Mouse (Mus musculus) midbrain, embryonic 10.5 days (tissue): ENCODE measurements around the gene Pcca. TPM values are rescaled to one million over a fixed set of nuclear protein-coding genes. Genes with fewer than 3 reads are reported as not detected.

ENCODE experiments used
- DNase-seq: peaks from one replicate; pipeline ENCODE4 v3.0.0-alpha.2; 2017; ENCODE audit warnings: low spot score
- H3K27ac ChIP-seq: fragments of 300-500 bp; sonication (generic); replicated peaks from 2 replicates; pipeline ENCODE4 v1.5.1; 2016; ENCODE audit warnings: mild to moderate bottlenecking
- H3K27me3 ChIP-seq: fragments of 300-500 bp; sonication (generic); 2 replicates; pipeline ENCODE4 v1.6.1; 2016; ENCODE audit warnings: low read depth, mild to moderate bottlenecking; ENCODE audit not compliant: poor library complexity, severe bottlenecking
- H3K36me3 ChIP-seq: fragments of 300-500 bp; sonication (generic); 2 replicates; pipeline ENCODE4 v1.6.1; 2016; ENCODE audit warnings: mild to moderate bottlenecking, moderate library complexity
- H3K4me1 ChIP-seq: fragments of 300-500 bp; sonication (generic); 2 replicates; pipeline ENCODE4 v1.6.1; 2016
- H3K4me3 ChIP-seq: fragments of 300-500 bp; sonication (generic); 2 replicates; pipeline ENCODE4 v1.5.1; 2016; ENCODE audit warnings: mild to moderate bottlenecking, moderate library complexity
- H3K9me3 ChIP-seq: fragments of 300-500 bp; sonication (generic); replicated peaks from 2 replicates; pipeline ENCODE4 v1.6.1; 2016; ENCODE audit warnings: mild to moderate bottlenecking
- WGBS: fragments of 180-500 bp; shearing (Covaris S2); methylation state at CpG from one replicate; pipeline ENCODE4 v1.1.7; 2016; 5-methylcytosine and 5-hydroxymethylcytosine counted together
- polyA plus RNA-seq: library from polyadenylated mRNA; unstranded; fragments of >200 nt; fragmentation: Nextera tagmentation; extraction: Ambion mirVana; gene quantifications from 2 replicates; pipeline ENCODE4 v1.2.1, GENCODE M21; 2016

Gene Pcca
- polyA plus RNA-seq, 1 experiment from 2014 or later = 30.5 TPM

DNA sequence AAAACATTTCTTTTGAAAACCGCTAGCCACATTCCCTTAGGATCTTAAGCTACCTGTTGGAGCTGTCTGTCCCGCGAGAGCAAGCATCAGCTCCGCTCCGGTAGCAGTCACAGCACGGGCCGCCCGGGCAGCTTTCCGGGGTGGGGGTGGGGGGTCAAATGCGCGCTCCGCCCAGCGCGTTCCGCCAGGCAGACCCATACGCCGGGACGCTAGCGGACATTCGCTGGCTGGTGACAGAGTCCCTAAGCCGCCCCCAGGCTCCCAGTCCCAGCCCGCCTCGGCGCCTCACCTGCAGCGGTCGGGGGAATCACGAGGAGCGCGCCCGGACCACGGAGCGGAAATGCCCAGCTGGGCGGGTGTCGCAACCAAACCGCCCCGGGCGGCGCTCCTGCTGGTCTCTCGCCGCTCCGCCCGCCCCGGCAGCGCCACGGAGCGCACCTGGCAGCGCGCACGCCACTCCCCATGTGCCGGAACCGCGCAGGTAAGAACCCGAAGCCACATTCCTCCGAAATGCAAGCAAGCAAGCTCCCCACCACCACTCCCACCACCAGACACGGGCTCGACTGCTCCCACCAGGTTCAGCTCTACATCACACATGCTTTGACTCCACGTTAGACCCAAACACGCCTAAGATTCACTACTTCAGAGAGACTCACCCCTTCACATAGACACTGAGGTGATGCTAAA is 378.8 kb downstream of the Pcca start:
- no peaks in the 10 kb centered on the region; the same call in 1 of the 2 replicates for H3K9me3 ChIP-seq
- peaks cover 38% of the 10 kb centered on the region for H3K27me3 ChIP-seq
- H3K27ac ChIP-seq = peak overlapping the region; percentile 78
- peaks cover 8% of the 10 kb centered on the region for H3K4me1 ChIP-seq
- peak overlapping the region; percentile 80 for H3K4me3 ChIP-seq
- H3K36me3 ChIP-seq = 0 out of 2 replicates have a peak, but pooled peaks cover 3% of the 10 kb centered on the region
- under 1% methylated on average over 58 of the region's 58 CpGs for WGBS
- DNase-seq = peak; percentile 58

DNA sequence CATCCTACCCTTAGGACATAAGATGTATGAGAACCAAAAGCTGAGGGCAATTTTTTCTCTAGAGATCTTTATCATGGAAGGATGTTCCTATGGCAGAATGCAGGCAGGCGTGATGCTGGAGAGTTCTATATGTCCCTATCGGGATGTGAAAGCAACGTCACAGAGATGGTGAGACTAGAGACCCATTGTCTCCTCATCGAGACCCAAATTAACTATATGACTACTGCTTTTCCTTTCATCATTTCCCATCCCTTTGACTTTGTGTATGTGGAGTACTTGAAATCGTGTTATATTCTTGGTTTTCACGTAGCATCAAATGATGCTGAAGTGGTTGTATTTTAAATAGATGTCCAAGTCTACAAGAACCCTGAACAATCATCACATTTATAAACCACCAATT is 379.5 kb downstream of the Pcca start, which contains the start of gene Ggact:
TSS of gene Ggact (minus strand) at position 101 of the 400 bp plus-strand sequence.
- DNase-seq = no peak
- H3K27me3 ChIP-seq = peaks cover 38% of the 10 kb centered on the region
- no peaks in the 10 kb centered on the region; the same call in 1 of the 2 replicates for H3K9me3 ChIP-seq
- H3K4me3 ChIP-seq = peak within 1 kb of the TSS; percentile 80
- H3K4me1 ChIP-seq = peaks cover 8% of the 10 kb centered on the region
- WGBS = 71% methylated on average over 6 of the region's 6 CpGs
- H3K36me3 ChIP-seq = 0 out of 2 replicates have a peak, but pooled peaks cover 1% of the 10 kb centered on the region
- H3K27ac ChIP-seq = peak within 1 kb of the TSS; percentile 78

- 92% methylated on average over 1 of the region's 1 CpGs for WGBS
- Histone ChIP-seq H3K36me3 (peaks cover 19% of the 10 kb centered on the region), H3K27me3 (peaks cover 19% of the 10 kb centered on the region), H3K9me3 (no peaks in the 10 kb centered on the region), H3K4me1 (peaks cover 8% of the 10 kb centered on the region), H3K27ac (no peak overlapping the region), H3K4me3 (no peak overlapping the region)
- DNase-seq = no peak
These were observed 383.6 kb downstream of the Pcca start for GRCm38 (mm10) chr14:122917676-122918075.

DNA sequence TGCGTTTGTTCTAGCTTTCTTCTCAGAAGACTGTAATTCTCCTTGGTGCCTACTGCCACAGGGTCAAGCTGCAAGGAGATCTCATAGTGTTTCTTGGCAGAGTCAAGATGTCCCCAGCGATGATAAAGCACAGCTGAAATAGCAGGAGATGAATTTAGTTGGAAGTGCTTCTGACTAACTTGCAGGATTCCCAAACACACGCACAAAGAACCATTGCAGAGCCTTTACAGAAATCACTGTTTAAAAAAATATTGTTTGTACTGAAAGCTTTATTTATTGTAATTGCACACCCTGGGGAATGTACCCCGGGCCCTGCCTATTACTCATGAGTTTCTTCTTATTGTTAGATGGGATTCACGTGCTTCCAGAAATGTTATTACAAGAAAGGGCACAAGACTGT is 385.9 kb downstream of the Pcca start:
- no peaks in the 10 kb centered on the region for H3K9me3 ChIP-seq
- no peak overlapping the region for H3K27ac ChIP-seq
- no peaks in the 10 kb centered on the region for H3K4me1 ChIP-seq
- no peak for DNase-seq
- H3K36me3 ChIP-seq = peaks cover 34% of the 10 kb centered on the region
- no peaks in the 10 kb centered on the region for H3K27me3 ChIP-seq
- 84% methylated on average over 5 of the region's 5 CpGs for WGBS
- no peak overlapping the region for H3K4me3 ChIP-seq

GRCm38 (mm10) chr14:122936460-122936859 is 402.3 kb downstream of the Pcca start:
- 81% methylated on average over 1 of the region's 1 CpGs for WGBS
- DNase-seq = no peak
- H3K9me3 ChIP-seq = no peaks in the 10 kb centered on the region
- no peaks in the 10 kb centered on the region for H3K27me3 ChIP-seq
- H3K4me1 ChIP-seq = no peaks in the 10 kb centered on the region
- H3K4me3 ChIP-seq = no peak overlapping the region
- peaks cover 68% of the 10 kb centered on the region for H3K36me3 ChIP-seq
- no peak overlapping the region for H3K27ac ChIP-seq

Other genes with a start within 250 kb of the Pcca start
- 0.82 and 1.3 TPM in 2 replicates for gene Gm5089, start 83.2 kb upstream of the Pcca start, polyA plus RNA-seq
- gene Zic5, start 68.6 kb upstream of the Pcca start, polyA plus RNA-seq = 13.6 and 15.3 TPM in 2 replicates
- gene Zic2, start 58.9 kb upstream of the Pcca start, polyA plus RNA-seq = 5.7 and 6.4 TPM in 2 replicates
- gene Gm10837, start 43.7 kb upstream of the Pcca start, polyA plus RNA-seq = 0.07 and 0.25 TPM in 2 replicates